21 mouse cellular contexts compared by ENCODE assay signal in the genomic region with DNA sequence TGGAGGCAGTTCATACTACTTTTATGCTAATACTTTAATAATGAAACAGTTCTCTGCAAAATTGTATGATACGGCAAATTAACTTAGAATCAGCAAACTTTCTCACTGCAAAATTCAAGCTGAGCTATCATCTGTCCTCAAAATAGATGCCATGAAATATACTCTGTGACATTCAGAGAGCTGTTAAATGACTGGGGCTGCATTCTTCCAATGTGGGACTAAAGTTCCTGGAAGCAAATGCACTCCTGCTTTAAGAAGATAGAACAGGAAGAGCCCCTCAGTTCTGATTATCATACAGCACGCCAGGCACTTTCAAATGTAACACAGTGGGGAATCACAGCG.
"Had no signal": no experiment of that assay in that cellular context is flagged by ENCODE, and none has a peak within 500 bp of the region (broad histone marks: within the 10 kb centered on the region; RNA-seq: fewer than 3 reads in every experiment).

No protein-coding gene starts in this region.

- H3K27me3 ChIP-seq: kidney, embryonic 15.5 days; limb, embryonic 13.5 days; liver, embryonic 13.5 days; midbrain, embryonic 13.5 days; neural tube, embryonic 13.5 days; stomach, embryonic 15.5 days had no signal

- H3K4me3 ChIP-seq: kidney, embryonic 15.5 days; limb, embryonic 10.5 days; limb, embryonic 13.5 days; liver, embryonic 13.5 days; midbrain, embryonic 10.5 days; midbrain, embryonic 13.5 days; myocyte; neural tube, embryonic 13.5 days; stomach, embryonic 15.5 days had no signal

- H3K9ac ChIP-seq: kidney, embryonic 15.5 days; limb, embryonic 13.5 days; liver, embryonic 13.5 days; midbrain, embryonic 13.5 days; neural tube, embryonic 13.5 days; stomach, embryonic 15.5 days had no signal

- H3K4me2 ChIP-seq: kidney, embryonic 15.5 days; limb, embryonic 13.5 days; liver, embryonic 13.5 days; midbrain, embryonic 13.5 days; neural tube, embryonic 13.5 days; stomach, embryonic 15.5 days had no signal

- H3K4me1 ChIP-seq: kidney, embryonic 15.5 days; limb, embryonic 10.5 days; limb, embryonic 13.5 days; liver, embryonic 13.5 days; midbrain, embryonic 10.5 days; midbrain, embryonic 13.5 days; neural tube, embryonic 13.5 days; stomach, embryonic 15.5 days had no signal

- DNase-seq: kidney, adult 8-10 months; kidney, postnatal 10 days; kidney, postnatal 36 days; liver; liver, embryonic 13.5 days; lung, adult 2 months; lung, postnatal 14 days; lung, postnatal 4 days; retina, postnatal 1 day; right cerebral cortex, postnatal 25 days; spleen, adult 18-20 months; thymus, postnatal 25 days had no signal

- H3K27ac ChIP-seq: kidney, embryonic 15.5 days; limb, embryonic 10.5 days; limb, embryonic 13.5 days; liver, embryonic 13.5 days; midbrain, embryonic 10.5 days; midbrain, embryonic 13.5 days; neural tube, embryonic 13.5 days; stomach, embryonic 15.5 days had no signal

- ATAC-seq: midbrain, embryonic 13.5 days; midbrain, embryonic 16.5 days had no signal

- H3K9me3 ChIP-seq: kidney, embryonic 15.5 days; limb, embryonic 10.5 days; limb, embryonic 13.5 days; liver, embryonic 13.5 days; midbrain, embryonic 10.5 days; midbrain, embryonic 13.5 days; neural tube, embryonic 13.5 days; stomach, embryonic 15.5 days had no signal
